In genomic region chr1:36474646-36475045, GRCm38 (mm10) we compare ENCODE assay signal across 8 mouse cellular contexts. TPM values are rescaled to one million over a fixed set of nuclear protein-coding genes. Genes with fewer than 3 reads are reported as not detected.
DNase-seq lines count a peak whose midpoint lies in the region; ATAC-seq lines count a peak whose summit lies in the region.

No protein-coding gene starts in this region.

- H3K9ac ChIP-seq in heart, embryonic 14.5 days (ENCODE audit: low read length) = peak overlapping the region; percentile 38; the same call in 1 of the 2 replicates
- peak overlapping the region; percentile 57 for H3K9ac ChIP-seq in embryonic facial prominence, embryonic 13.5 days
- 0 out of 2 replicates have a peak overlapping the region, but pooled peaks have one; percentile 16 for H3K9ac ChIP-seq in midbrain, embryonic 13.5 days (replicated peaks)

- ATAC-seq in heart, embryonic 14.5 days (ENCODE audit: insufficient number of reproducible peaks, insufficient read depth, low FRiP score, low read depth) = no peak
- no peak for ATAC-seq in embryonic facial prominence, embryonic 13.5 days (ENCODE audit: insufficient number of reproducible peaks, insufficient read depth, low FRiP score, low TSS enrichment, low read depth)
- no peak for ATAC-seq in midbrain, embryonic 13.5 days

- no peaks in the 10 kb centered on the region for H3K36me3 ChIP-seq in heart, embryonic 14.5 days (ENCODE audit: control insufficient read depth, insufficient read depth, low read length)
- H3K36me3 ChIP-seq in embryonic facial prominence, embryonic 13.5 days = no peaks in the 10 kb centered on the region
- H3K36me3 ChIP-seq in midbrain, embryonic 13.5 days = no peaks in the 10 kb centered on the region

- no peak for DNase-seq in heart, adult 18-20 months
- DNase-seq in kidney, adult 8-10 months = peak; percentile 80 to 83
- DNase-seq in thymus, postnatal 10 days (ENCODE audit: low spot score in 2 of 2) = no peak
- DNase-seq in testis, postnatal 14 days (ENCODE audit: low spot score) = no peak
- DNase-seq in embryo, embryonic 10.5 days (ENCODE audit: low spot score) = no peak

- WGBS in heart, embryonic 14.5 days = 60% methylated on average over 3 of the region's 3 CpGs
- WGBS in embryonic facial prominence, embryonic 13.5 days = 43% methylated on average over 3 of the region's 3 CpGs
- WGBS in midbrain, embryonic 13.5 days = 61% methylated on average over 3 of the region's 3 CpGs

- peak overlapping the region; percentile 92 for H3K4me2 ChIP-seq in heart, embryonic 14.5 days (ENCODE audit: low read length)
- peak overlapping the region; percentile 84 for H3K4me2 ChIP-seq in embryonic facial prominence, embryonic 13.5 days
- H3K4me2 ChIP-seq in midbrain, embryonic 13.5 days (replicated peaks) = peak overlapping the region; percentile 68

- no peaks in the 10 kb centered on the region for H3K9me3 ChIP-seq in heart, embryonic 14.5 days (ENCODE audit: control insufficient read depth, low read length)
- H3K9me3 ChIP-seq in embryonic facial prominence, embryonic 13.5 days = no peaks in the 10 kb centered on the region
- no peaks in the 10 kb centered on the region for H3K9me3 ChIP-seq in midbrain, embryonic 13.5 days

- H3K4me1 ChIP-seq in heart, embryonic 14.5 days (ENCODE audit: control insufficient read depth in 2 of 2, insufficient read depth in 2 of 2, low read length in 2 of 2) = peaks cover 24 to 48% of the 10 kb centered on the region in 2 experiments
- H3K4me1 ChIP-seq in embryonic facial prominence, embryonic 13.5 days = peaks cover 68% of the 10 kb centered on the region
- H3K4me1 ChIP-seq in midbrain, embryonic 13.5 days (replicated peaks) = peaks cover 60% of the 10 kb centered on the region

- H3K4me3 ChIP-seq in heart, embryonic 14.5 days (ENCODE audit: control insufficient read depth in 1 of 2, insufficient read depth in 1 of 2, low read depth in 1 of 2, low read length in 2 of 2) = no peak overlapping the region
- H3K4me3 ChIP-seq in embryonic facial prominence, embryonic 13.5 days = peak overlapping the region; percentile 70
- no peak overlapping the region for H3K4me3 ChIP-seq in midbrain, embryonic 13.5 days (replicated peaks)

- no peak overlapping the region for H3K27ac ChIP-seq in heart, embryonic 14.5 days (replicated peaks in 1 of 2; ENCODE audit: control insufficient read depth in 1 of 2, insufficient read depth in 1 of 2, low read depth in 2 of 2, low read length in 2 of 2)
- peak overlapping the region; percentile 80; the same call in 1 of the 2 replicates for H3K27ac ChIP-seq in embryonic facial prominence, embryonic 13.5 days
- no peak overlapping the region for H3K27ac ChIP-seq in midbrain, embryonic 13.5 days

- no peaks in the 10 kb centered on the region for H3K27me3 ChIP-seq in heart, embryonic 14.5 days (ENCODE audit: control insufficient read depth, insufficient read depth, low read length)
- no peaks in the 10 kb centered on the region for H3K27me3 ChIP-seq in embryonic facial prominence, embryonic 13.5 days
- H3K27me3 ChIP-seq in midbrain, embryonic 13.5 days = peaks cover 7% of the 10 kb centered on the region; the same call in 1 of the 2 replicates

RNA-seq across cellular contexts. Expression of gene Cnnm4, which starts 3.2 kb away (rescaled TPM):
- 4.5 and 5.9 TPM in 2 replicates for polyA plus RNA-seq in heart, embryonic 14.5 days (2014; fragmentation: Nextera tagmentation; extraction: Ambion mirVana)
- 1 to 10 TPM; 3.8 to 4.3 TPM for total RNA-seq in heart, adult 18-20 months (2021)
- 15.6 and 16.2 TPM in 2 replicates for polyA plus RNA-seq in embryonic facial prominence, embryonic 13.5 days (2015; fragmentation: Nextera tagmentation; extraction: Ambion mirVana)
- 8.8 and 10.0 TPM in 2 replicates for polyA plus RNA-seq in midbrain, embryonic 13.5 days (2015; fragmentation: Nextera tagmentation; extraction: Ambion mirVana)

RNA-seq across cellular contexts. Expression of gene Lman2l, which starts 29.6 kb away (rescaled TPM):
- polyA plus RNA-seq in heart, embryonic 14.5 days (2014; fragmentation: Nextera tagmentation; extraction: Ambion mirVana) = 31.0 and 35.7 TPM in 2 replicates
- total RNA-seq in heart, adult 18-20 months (2021) = 10 to 100 TPM; 26.8 to 29.5 TPM
- 53.4 TPM in 2 replicates for polyA plus RNA-seq in embryonic facial prominence, embryonic 13.5 days (2015; fragmentation: Nextera tagmentation; extraction: Ambion mirVana)
- 66.8 and 72.1 TPM in 2 replicates for polyA plus RNA-seq in midbrain, embryonic 13.5 days (2015; fragmentation: Nextera tagmentation; extraction: Ambion mirVana)

RNA-seq across cellular contexts. Expression of gene Cnnm3, which starts 37.0 kb away (rescaled TPM):
- 3.7 and 3.9 TPM in 2 replicates for polyA plus RNA-seq in heart, embryonic 14.5 days (2014; fragmentation: Nextera tagmentation; extraction: Ambion mirVana)
- total RNA-seq in heart, adult 18-20 months (2021) = 10 to 100 TPM; 13.1 to 16.6 TPM
- 3.4 and 3.8 TPM in 2 replicates for polyA plus RNA-seq in embryonic facial prominence, embryonic 13.5 days (2015; fragmentation: Nextera tagmentation; extraction: Ambion mirVana)
- polyA plus RNA-seq in midbrain, embryonic 13.5 days (2015; fragmentation: Nextera tagmentation; extraction: Ambion mirVana) = 4.2 and 4.8 TPM in 2 replicates

Comparison
In these comparisons a context has a peak if more than half of its experiments do, and no peak if none do; other contexts are left out.
1. DNase-seq: peak in kidney, adult 8-10 months (2 of 2); none in heart, adult 18-20 months (0 of 2), thymus, postnatal 10 days (0 of 2), testis, postnatal 14 days (single experiment) and embryo, embryonic 10.5 days (single experiment).
2. Peak in every context shown above with its lines, with median percentiles within 50 percentile points of each other: H3K4me2 ChIP-seq and H3K9ac ChIP-seq.